Mouse (Mus musculus): ENCODE measurements around the gene Olfml2b. TPM values are rescaled to one million over a fixed set of nuclear protein-coding genes. Genes with fewer than 3 reads are reported as not detected.

Olfml2b gene
- polyA plus RNA-seq, 1 experiment from 2014 or later, result 14.7 TPM

GRCm38 (mm10) chr1:170632385-170632784 is 11.9 kb upstream of the Olfml2b start:
- H3K27me3 ChIP-seq (ENCODE audit: control insufficient read depth, insufficient read depth, low read length), result no peaks in the 10 kb centered on the region
- DNase-seq (ENCODE audit: low spot score) (peak; percentile 78), ATAC-seq (ENCODE audit: insufficient number of reproducible peaks, low FRiP score, low TSS enrichment, low read depth) (peak; percentile 47; the same call in 1 of the 2 replicates)
- no peak overlapping the region for H3K9ac ChIP-seq (ENCODE audit: low read length)
- no peaks in the 10 kb centered on the region for H3K36me3 ChIP-seq (ENCODE audit: control insufficient read depth, insufficient read depth, low read length)
- H3K4me1 ChIP-seq (ENCODE audit: control insufficient read depth, insufficient read depth, low read length), result no peaks in the 10 kb centered on the region
- H3K4me3 ChIP-seq (ENCODE audit: low read depth, low read length), result no peak overlapping the region
- 26% methylated on average over 3 of the region's 3 CpGs for WGBS
- no peak overlapping the region for H3K27ac ChIP-seq (replicated peaks; ENCODE audit: low read depth, low read length)
- no peaks in the 10 kb centered on the region for H3K9me3 ChIP-seq (ENCODE audit: control insufficient read depth, low read length)
- no peak overlapping the region for H3K4me2 ChIP-seq (ENCODE audit: low read depth, severe bottlenecking)

- 69% methylated on average over 4 of the region's 4 CpGs for WGBS
- Histone ChIP-seq H3K4me2 (ENCODE audit: low read depth, severe bottlenecking) (no peak overlapping the region), H3K9me3 (ENCODE audit: control insufficient read depth, low read length) (no peaks in the 10 kb centered on the region), H3K9ac (ENCODE audit: low read length) (no peak overlapping the region), H3K27ac (replicated peaks; ENCODE audit: low read depth, low read length) (no peak overlapping the region), H3K4me3 (ENCODE audit: low read depth, low read length) (no peak overlapping the region), H3K4me1 (ENCODE audit: control insufficient read depth, insufficient read depth, low read length) (no peaks in the 10 kb centered on the region), H3K36me3 (ENCODE audit: control insufficient read depth, insufficient read depth, low read length) (no peaks in the 10 kb centered on the region), H3K27me3 (ENCODE audit: control insufficient read depth, insufficient read depth, low read length) (no peaks in the 10 kb centered on the region)
- no peak; the same call in 1 of the 2 replicates for ATAC-seq (ENCODE audit: insufficient number of reproducible peaks, low FRiP score, low TSS enrichment, low read depth)
- peak; percentile 4 for DNase-seq (ENCODE audit: low spot score)
Measured at GRCm38 (mm10) chr1:170632856-170633255, 11.5 kb upstream of the Olfml2b start.

GRCm38 (mm10) chr1:170638941-170639340 is 5.4 kb upstream of the Olfml2b start:
- Histone ChIP-seq H3K4me3 (ENCODE audit: low read depth, low read length) (no peak overlapping the region), H3K9me3 (ENCODE audit: control insufficient read depth, low read length) (no peaks in the 10 kb centered on the region), H3K36me3 (ENCODE audit: control insufficient read depth, insufficient read depth, low read length) (no peaks in the 10 kb centered on the region), H3K27me3 (ENCODE audit: control insufficient read depth, insufficient read depth, low read length) (no peaks in the 10 kb centered on the region), H3K4me1 (ENCODE audit: control insufficient read depth, insufficient read depth, low read length) (no peaks in the 10 kb centered on the region; the same call in 1 of the 2 replicates), H3K9ac (ENCODE audit: low read length) (no peak overlapping the region), H3K4me2 (ENCODE audit: low read depth, severe bottlenecking) (no peak overlapping the region), H3K27ac (replicated peaks; ENCODE audit: low read depth, low read length) (no peak overlapping the region; the same call in 1 of the 2 replicates)
- DNase-seq (ENCODE audit: low spot score) (no peak), ATAC-seq (ENCODE audit: insufficient number of reproducible peaks, low FRiP score, low TSS enrichment, low read depth) (no peak)
- WGBS, result 77% methylated on average over 7 of the region's 7 CpGs

GRCm38 (mm10) chr1:170645896-170646605 is 1.7 kb downstream of the Olfml2b start:
- DNase-seq (ENCODE audit: low spot score), result no peak
- no peak overlapping the region for H3K27ac ChIP-seq (replicated peaks; ENCODE audit: low read depth, low read length)
- H3K4me2 ChIP-seq (ENCODE audit: low read depth, severe bottlenecking), result peak overlapping the region; percentile 7; the same call in 1 of the 2 replicates
- 68% methylated on average over 15 of the region's 15 CpGs for WGBS
- H3K36me3 ChIP-seq (ENCODE audit: control insufficient read depth, insufficient read depth, low read length), result no peaks in the 10 kb centered on the region; the same call in 1 of the 2 replicates
- peaks cover 2% of the 10 kb centered on the region; the same call in 1 of the 2 replicates for H3K4me1 ChIP-seq (ENCODE audit: control insufficient read depth, insufficient read depth, low read length)
- no peak overlapping the region for H3K4me3 ChIP-seq (ENCODE audit: low read depth, low read length)
- ATAC-seq (ENCODE audit: insufficient number of reproducible peaks, low FRiP score, low TSS enrichment, low read depth), result no peak
- no peaks in the 10 kb centered on the region for H3K27me3 ChIP-seq (ENCODE audit: control insufficient read depth, insufficient read depth, low read length)
- no peak overlapping the region for H3K9ac ChIP-seq (ENCODE audit: low read length)
- no peaks in the 10 kb centered on the region for H3K9me3 ChIP-seq (ENCODE audit: control insufficient read depth, low read length)

- Histone ChIP-seq H3K27me3 (ENCODE audit: control insufficient read depth, insufficient read depth, low read length) (no peaks in the 10 kb centered on the region), H3K36me3 (ENCODE audit: control insufficient read depth, insufficient read depth, low read length) (no peaks in the 10 kb centered on the region; the same call in 1 of the 2 replicates), H3K4me1 (ENCODE audit: control insufficient read depth, insufficient read depth, low read length) (peaks cover 2% of the 10 kb centered on the region; the same call in 1 of the 2 replicates), H3K9me3 (ENCODE audit: control insufficient read depth, low read length) (no peaks in the 10 kb centered on the region), H3K4me3 (ENCODE audit: low read depth, low read length) (no peak overlapping the region), H3K9ac (ENCODE audit: low read length) (no peak overlapping the region), H3K4me2 (ENCODE audit: low read depth, severe bottlenecking) (no peak overlapping the region), H3K27ac (replicated peaks; ENCODE audit: low read depth, low read length) (no peak overlapping the region)
- 85% methylated on average over 9 of the region's 9 CpGs for WGBS
- DNase-seq (ENCODE audit: low spot score), result no peak
- no peak for ATAC-seq (ENCODE audit: insufficient number of reproducible peaks, low FRiP score, low TSS enrichment, low read depth)
Measured at GRCm38 (mm10) chr1:170646606-170647287, 2.4 kb downstream of the Olfml2b start.

- 93% methylated on average over 7 of the region's 7 CpGs for WGBS
- Histone ChIP-seq H3K27ac (replicated peaks; ENCODE audit: low read depth, low read length) (no peak overlapping the region), H3K27me3 (ENCODE audit: control insufficient read depth, insufficient read depth, low read length) (no peaks in the 10 kb centered on the region), H3K4me3 (ENCODE audit: low read depth, low read length) (no peak overlapping the region), H3K9ac (ENCODE audit: low read length) (no peak overlapping the region), H3K9me3 (ENCODE audit: control insufficient read depth, low read length) (no peaks in the 10 kb centered on the region), H3K36me3 (ENCODE audit: control insufficient read depth, insufficient read depth, low read length) (no peaks in the 10 kb centered on the region; the same call in 1 of the 2 replicates), H3K4me2 (ENCODE audit: low read depth, severe bottlenecking) (no peak overlapping the region), H3K4me1 (ENCODE audit: control insufficient read depth, insufficient read depth, low read length) (peaks cover 2% of the 10 kb centered on the region; the same call in 1 of the 2 replicates)
- DNase-seq (ENCODE audit: low spot score), result no peak
- no peak for ATAC-seq (ENCODE audit: insufficient number of reproducible peaks, low FRiP score, low TSS enrichment, low read depth)
Measured at GRCm38 (mm10) chr1:170647381-170647780, 3.0 kb downstream of the Olfml2b start.

GRCm38 (mm10) chr1:170647971-170648514 is 3.7 kb downstream of the Olfml2b start:
- DNase-seq (ENCODE audit: low spot score), result no peak
- Histone ChIP-seq H3K36me3 (ENCODE audit: control insufficient read depth, insufficient read depth, low read length) (no peaks in the 10 kb centered on the region; the same call in 1 of the 2 replicates), H3K4me3 (ENCODE audit: low read depth, low read length) (no peak overlapping the region), H3K4me1 (ENCODE audit: control insufficient read depth, insufficient read depth, low read length) (peaks cover 2% of the 10 kb centered on the region; the same call in 1 of the 2 replicates), H3K27me3 (ENCODE audit: control insufficient read depth, insufficient read depth, low read length) (no peaks in the 10 kb centered on the region), H3K27ac (replicated peaks; ENCODE audit: low read depth, low read length) (no peak overlapping the region), H3K4me2 (ENCODE audit: low read depth, severe bottlenecking) (no peak overlapping the region), H3K9me3 (ENCODE audit: control insufficient read depth, low read length) (no peaks in the 10 kb centered on the region), H3K9ac (ENCODE audit: low read length) (no peak overlapping the region)
- WGBS, result 67% methylated on average over 6 of the region's 6 CpGs
- no peak for ATAC-seq (ENCODE audit: insufficient number of reproducible peaks, low FRiP score, low TSS enrichment, low read depth)

GRCm38 (mm10) chr1:170651046-170651723 is 6.9 kb downstream of the Olfml2b start:
- WGBS, result 73% methylated on average over 6 of the region's 6 CpGs
- H3K27ac ChIP-seq (replicated peaks; ENCODE audit: low read depth, low read length), result no peak overlapping the region
- DNase-seq (ENCODE audit: low spot score), result no peak

More at GRCm38 (mm10) chr1:170651046-170651723, 6.9 kb downstream of the Olfml2b start:
- Histone ChIP-seq H3K4me3 (ENCODE audit: low read depth, low read length) (no peak overlapping the region), H3K27me3 (ENCODE audit: control insufficient read depth, insufficient read depth, low read length) (no peaks in the 10 kb centered on the region), H3K4me2 (ENCODE audit: low read depth, severe bottlenecking) (no peak overlapping the region), H3K4me1 (ENCODE audit: control insufficient read depth, insufficient read depth, low read length) (no peaks in the 10 kb centered on the region), H3K36me3 (ENCODE audit: control insufficient read depth, insufficient read depth, low read length) (no peaks in the 10 kb centered on the region; the same call in 1 of the 2 replicates), H3K9me3 (ENCODE audit: control insufficient read depth, low read length) (no peaks in the 10 kb centered on the region), H3K9ac (ENCODE audit: low read length) (no peak overlapping the region)
- no peak for ATAC-seq (ENCODE audit: insufficient number of reproducible peaks, low FRiP score, low TSS enrichment, low read depth)

Data from limb, embryonic 11.5 days (tissue).